Mouse (Mus musculus) lung, postnatal 0 days (tissue): ENCODE data around the gene Armc8.

ENCODE experiments used
- CTCF ChIP-seq: IDR thresholded peaks from 2 replicates; pipeline ENCODE4 v1.5.1; 2016; ENCODE audit warnings: antibody characterized with exemption, mild to moderate bottlenecking
- EP300 ChIP-seq: IDR thresholded peaks from 2 replicates; pipeline ENCODE4 v1.6.1; 2016; ENCODE audit warnings: antibody characterized with exemption, mild to moderate bottlenecking, control low read depth

DNA sequence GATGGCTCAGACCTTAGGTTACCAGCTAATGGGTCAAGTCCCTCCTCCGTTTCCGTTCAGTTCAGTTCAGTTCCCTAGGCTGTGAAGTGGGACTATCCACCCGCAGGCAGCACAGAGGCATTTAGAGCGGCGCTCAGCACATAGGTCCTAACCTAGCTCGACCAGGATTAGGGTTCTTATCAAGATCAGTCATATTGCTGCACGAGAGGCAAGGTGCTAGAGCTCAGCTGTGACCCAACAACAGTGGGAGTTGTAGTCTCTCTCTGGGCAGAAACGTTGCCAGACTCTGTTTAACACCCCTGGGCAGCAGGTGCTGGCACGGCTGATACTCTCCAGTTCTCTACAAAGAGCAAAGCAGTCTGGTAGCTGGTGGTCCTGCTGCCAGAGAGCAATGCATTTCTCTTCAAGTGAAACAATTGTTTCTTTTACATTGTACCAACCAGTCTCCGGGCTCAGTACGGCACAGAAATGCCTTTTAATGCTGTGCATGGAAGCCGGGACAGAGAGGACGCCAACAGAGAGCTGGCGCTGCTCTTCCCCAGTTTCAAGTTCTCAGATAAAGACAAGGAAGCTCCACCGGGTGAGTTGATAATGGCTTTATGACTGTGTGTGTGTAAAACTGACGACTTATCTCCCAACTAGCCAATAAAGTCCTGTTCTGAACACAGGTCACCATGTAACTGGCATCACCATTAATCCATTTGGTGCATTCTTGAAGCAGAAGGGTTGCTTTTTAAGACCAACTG, 98.2 kb downstream of the Armc8 start:
- TF ChIP-seq CTCF: no peak
- no peak for TF ChIP-seq EP300
